Mouse (Mus musculus): ENCODE results near the gene Gabrb1. TPM values are rescaled to one million over a fixed set of nuclear protein-coding genes. Genes with fewer than 3 reads are reported as not detected.

The Gabrb1 gene
- polyA plus RNA-seq (2014; fragmentation: Nextera tagmentation; extraction: Ambion mirVana) = 0.09 and 0.34 TPM in 2 replicates

GRCm38 (mm10) chr5:71657482-71658114 is at the start of gene Gabrb1:
Gene Gabrb1, plus strand, starts transcription at chr5:71658113.
- peak within 1 kb of the TSS; percentile 55 for H3K4me3 ChIP-seq (ENCODE audit: low read length)
- 0 out of 2 replicates have a peak, but pooled peaks cover 5% of the 10 kb centered on the region for H3K4me1 ChIP-seq (ENCODE audit: control insufficient read depth, insufficient read depth, low read length)
- H3K36me3 ChIP-seq (ENCODE audit: control insufficient read depth, insufficient read depth, low read length) = no peaks in the 10 kb centered on the region
- peak; percentile 94 for ATAC-seq (ENCODE audit: low FRiP score, low TSS enrichment)
- peak within 1 kb of the TSS; percentile 44; the same call in 1 of the 2 replicates for H3K9ac ChIP-seq (ENCODE audit: low read depth, low read length)
- no peaks in the 10 kb centered on the region for H3K9me3 ChIP-seq (ENCODE audit: control insufficient read depth, low read length)
- peaks cover 16% of the 10 kb centered on the region for H3K27me3 ChIP-seq (ENCODE audit: control insufficient read depth, insufficient read depth, low read length)
- peak within 1 kb of the TSS; percentile 95 for H3K4me2 ChIP-seq (replicated peaks; ENCODE audit: low read depth, low read length)
- no peak within 1 kb of the TSS for H3K27ac ChIP-seq (ENCODE audit: low read depth, low read length)
- WGBS = under 1% methylated on average over 47 of the region's 49 CpGs

DNA sequence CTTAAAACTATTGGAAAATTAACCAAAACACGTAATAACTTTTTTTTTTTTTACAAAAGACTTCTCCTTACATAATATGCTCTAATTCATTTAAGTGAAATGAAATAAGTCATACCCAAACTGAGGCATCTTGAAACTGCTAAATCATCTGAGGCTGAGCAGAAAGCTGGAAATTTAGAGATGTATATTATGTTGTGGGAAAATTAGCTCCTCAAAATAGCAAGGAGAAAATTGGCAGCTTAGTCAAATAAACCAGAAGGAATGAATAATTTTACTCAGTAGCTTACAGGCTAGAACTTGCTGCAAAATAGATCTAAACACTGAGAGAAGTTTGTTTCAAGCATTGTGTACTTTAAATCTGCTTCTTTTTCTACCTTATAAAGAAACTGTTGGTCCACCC is 49.2 kb upstream of the Gabrb1 start:
- H3K4me3 ChIP-seq (ENCODE audit: low read length) = no peak overlapping the region
- no peaks in the 10 kb centered on the region for H3K9me3 ChIP-seq (ENCODE audit: control insufficient read depth, low read length)
- no peaks in the 10 kb centered on the region for H3K36me3 ChIP-seq (ENCODE audit: control insufficient read depth, insufficient read depth, low read length)
- no peaks in the 10 kb centered on the region for H3K27me3 ChIP-seq (ENCODE audit: control insufficient read depth, insufficient read depth, low read length)
- H3K27ac ChIP-seq (ENCODE audit: low read depth, low read length) = no peak overlapping the region
- ATAC-seq (ENCODE audit: low FRiP score, low TSS enrichment) = no peak
- H3K4me2 ChIP-seq (replicated peaks; ENCODE audit: low read depth, low read length) = no peak overlapping the region
- H3K4me1 ChIP-seq (ENCODE audit: control insufficient read depth, insufficient read depth, low read length) = no peaks in the 10 kb centered on the region
- 83% methylated on average over 1 of the region's 1 CpGs for WGBS
- H3K9ac ChIP-seq (ENCODE audit: low read depth, low read length) = no peak overlapping the region

- Histone ChIP-seq H3K27me3 (ENCODE audit: control insufficient read depth, insufficient read depth, low read length) (no peaks in the 10 kb centered on the region), H3K4me3 (ENCODE audit: low read length) (no peak overlapping the region), H3K4me1 (ENCODE audit: control insufficient read depth, insufficient read depth, low read length) (no peaks in the 10 kb centered on the region), H3K4me2 (replicated peaks; ENCODE audit: low read depth, low read length) (no peak overlapping the region), H3K27ac (ENCODE audit: low read depth, low read length) (no peak overlapping the region), H3K9ac (ENCODE audit: low read depth, low read length) (no peak overlapping the region), H3K36me3 (ENCODE audit: control insufficient read depth, insufficient read depth, low read length) (no peaks in the 10 kb centered on the region), H3K9me3 (ENCODE audit: control insufficient read depth, low read length) (no peaks in the 10 kb centered on the region)
- no peak for ATAC-seq (ENCODE audit: low FRiP score, low TSS enrichment)
- 95% methylated on average over 1 of the region's 1 CpGs for WGBS
Measured at GRCm38 (mm10) chr5:71614311-71614710, 43.6 kb upstream of the Gabrb1 start.

DNA sequence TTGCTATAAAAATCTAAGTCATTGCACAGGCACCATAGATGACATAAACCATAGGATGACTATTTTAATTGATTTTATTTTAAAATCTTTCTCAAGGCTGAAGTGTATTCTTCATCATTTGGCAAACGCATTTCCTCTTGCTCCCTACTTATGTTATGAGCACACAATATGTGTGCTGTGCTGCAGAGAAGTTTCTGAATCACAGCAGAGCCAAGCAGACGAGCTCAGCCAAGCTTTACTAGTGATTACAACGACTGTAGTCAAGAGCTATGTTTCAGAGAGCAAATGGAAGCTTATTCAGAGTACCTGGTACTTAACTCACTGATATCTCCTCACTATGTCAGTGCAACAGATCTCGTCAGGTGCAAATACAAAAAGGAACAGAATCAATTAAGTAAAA is 41.2 kb upstream of the Gabrb1 start:
- Histone ChIP-seq H3K36me3 (ENCODE audit: control insufficient read depth, insufficient read depth, low read length) (no peaks in the 10 kb centered on the region), H3K4me2 (replicated peaks; ENCODE audit: low read depth, low read length) (no peak overlapping the region), H3K4me3 (ENCODE audit: low read length) (no peak overlapping the region), H3K27me3 (ENCODE audit: control insufficient read depth, insufficient read depth, low read length) (no peaks in the 10 kb centered on the region), H3K9ac (ENCODE audit: low read depth, low read length) (no peak overlapping the region), H3K27ac (ENCODE audit: low read depth, low read length) (no peak overlapping the region), H3K4me1 (ENCODE audit: control insufficient read depth, insufficient read depth, low read length) (no peaks in the 10 kb centered on the region), H3K9me3 (ENCODE audit: control insufficient read depth, low read length) (no peaks in the 10 kb centered on the region)
- WGBS = 72% methylated on average over 4 of the region's 4 CpGs
- ATAC-seq (ENCODE audit: low FRiP score, low TSS enrichment) = no peak

- 82% methylated on average over 3 of the region's 3 CpGs for WGBS
- H3K36me3 ChIP-seq (ENCODE audit: control insufficient read depth, insufficient read depth, low read length) = no peaks in the 10 kb centered on the region
- no peak overlapping the region for H3K27ac ChIP-seq (ENCODE audit: low read depth, low read length)
- no peak overlapping the region for H3K4me2 ChIP-seq (replicated peaks; ENCODE audit: low read depth, low read length)
- H3K9me3 ChIP-seq (ENCODE audit: control insufficient read depth, low read length) = no peaks in the 10 kb centered on the region
- no peaks in the 10 kb centered on the region for H3K4me1 ChIP-seq (ENCODE audit: control insufficient read depth, insufficient read depth, low read length)
- no peak overlapping the region for H3K4me3 ChIP-seq (ENCODE audit: low read length)
- no peak overlapping the region for H3K9ac ChIP-seq (ENCODE audit: low read depth, low read length)
- no peaks in the 10 kb centered on the region for H3K27me3 ChIP-seq (ENCODE audit: control insufficient read depth, insufficient read depth, low read length)
- ATAC-seq (ENCODE audit: low FRiP score, low TSS enrichment) = no peak
Measured at GRCm38 (mm10) chr5:71627820-71628219, 30.1 kb upstream of the Gabrb1 start.

DNA sequence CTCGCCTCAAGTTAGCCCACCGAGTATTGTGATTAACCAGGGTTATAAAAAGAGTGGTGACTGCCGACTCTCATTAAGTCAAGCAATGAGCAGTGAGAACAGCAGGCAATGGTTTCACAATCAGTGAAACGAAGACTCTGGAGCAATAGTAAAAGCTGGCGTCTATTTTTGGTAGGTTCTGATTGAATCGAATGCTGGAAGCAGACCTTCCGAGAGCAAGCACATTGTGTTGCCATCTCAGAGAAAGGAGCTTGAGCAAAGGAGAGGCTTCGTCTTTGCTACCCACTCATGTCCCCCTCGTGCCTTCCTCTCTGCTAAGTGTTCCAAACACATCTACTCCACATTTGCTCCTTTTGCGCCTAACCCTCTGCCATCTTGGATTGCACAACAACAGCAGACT is 18.1 kb upstream of the Gabrb1 start:
- no peaks in the 10 kb centered on the region for H3K36me3 ChIP-seq (ENCODE audit: control insufficient read depth, insufficient read depth, low read length)
- no peak for ATAC-seq (ENCODE audit: low FRiP score, low TSS enrichment)
- H3K27me3 ChIP-seq (ENCODE audit: control insufficient read depth, insufficient read depth, low read length) = no peaks in the 10 kb centered on the region
- H3K4me3 ChIP-seq (ENCODE audit: low read length) = no peak overlapping the region
- H3K27ac ChIP-seq (ENCODE audit: low read depth, low read length) = no peak overlapping the region
- no peaks in the 10 kb centered on the region for H3K9me3 ChIP-seq (ENCODE audit: control insufficient read depth, low read length)
- no peak overlapping the region for H3K4me2 ChIP-seq (replicated peaks; ENCODE audit: low read depth, low read length)
- WGBS = 77% methylated on average over 10 of the region's 10 CpGs
- no peaks in the 10 kb centered on the region for H3K4me1 ChIP-seq (ENCODE audit: control insufficient read depth, insufficient read depth, low read length)
- H3K9ac ChIP-seq (ENCODE audit: low read depth, low read length) = no peak overlapping the region

DNA sequence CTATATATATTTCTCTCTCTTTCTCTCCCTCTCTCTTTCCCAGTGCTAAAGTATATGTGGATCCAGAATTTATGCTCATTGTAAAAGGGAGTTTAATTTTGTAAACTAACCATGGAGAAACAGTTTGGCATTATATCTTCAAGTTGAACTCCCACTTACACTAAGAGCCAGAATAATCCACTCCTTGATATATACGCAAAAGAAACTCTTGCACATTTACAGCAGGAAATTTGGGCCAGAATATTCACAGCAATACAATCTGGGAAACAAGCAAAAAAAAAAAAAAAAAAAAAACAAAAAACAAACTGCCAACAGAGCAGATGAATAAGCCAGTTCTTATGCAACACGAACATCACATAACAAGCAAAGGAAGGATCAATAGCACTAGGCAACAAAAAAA is 9.8 kb upstream of the Gabrb1 start:
- 91% methylated on average over 2 of the region's 2 CpGs for WGBS
- Histone ChIP-seq H3K9ac (ENCODE audit: low read depth, low read length) (no peak overlapping the region), H3K36me3 (ENCODE audit: control insufficient read depth, insufficient read depth, low read length) (no peaks in the 10 kb centered on the region), H3K4me1 (ENCODE audit: control insufficient read depth, insufficient read depth, low read length) (no peaks in the 10 kb centered on the region), H3K27ac (ENCODE audit: low read depth, low read length) (no peak overlapping the region), H3K4me3 (ENCODE audit: low read length) (no peak overlapping the region), H3K9me3 (ENCODE audit: control insufficient read depth, low read length) (no peaks in the 10 kb centered on the region), H3K4me2 (replicated peaks; ENCODE audit: low read depth, low read length) (no peak overlapping the region), H3K27me3 (ENCODE audit: control insufficient read depth, insufficient read depth, low read length) (no peaks in the 10 kb centered on the region)
- ATAC-seq (ENCODE audit: low FRiP score, low TSS enrichment) = no peak

GRCm38 (mm10) chr5:71654056-71654455 is 3.9 kb upstream of the Gabrb1 start:
- H3K36me3 ChIP-seq (ENCODE audit: control insufficient read depth, insufficient read depth, low read length) = no peaks in the 10 kb centered on the region
- no peak overlapping the region for H3K27ac ChIP-seq (ENCODE audit: low read depth, low read length)
- 87% methylated on average over 5 of the region's 5 CpGs for WGBS
- H3K4me2 ChIP-seq (replicated peaks; ENCODE audit: low read depth, low read length) = no peak overlapping the region
- H3K4me3 ChIP-seq (ENCODE audit: low read length) = no peak overlapping the region
- 0 out of 2 replicates have a peak, but pooled peaks cover 5% of the 10 kb centered on the region for H3K4me1 ChIP-seq (ENCODE audit: control insufficient read depth, insufficient read depth, low read length)
- no peak overlapping the region for H3K9ac ChIP-seq (ENCODE audit: low read depth, low read length)
- H3K27me3 ChIP-seq (ENCODE audit: control insufficient read depth, insufficient read depth, low read length) = peaks cover 16% of the 10 kb centered on the region
- H3K9me3 ChIP-seq (ENCODE audit: control insufficient read depth, low read length) = no peaks in the 10 kb centered on the region
- ATAC-seq (ENCODE audit: low FRiP score, low TSS enrichment) = no peak

GRCm38 (mm10) chr5:71656771-71657170 is 1.1 kb upstream of the Gabrb1 start:
- ATAC-seq (ENCODE audit: low FRiP score, low TSS enrichment) = 0 out of 2 replicates have a peak, but pooled peaks have one; percentile 8
- WGBS = 5% methylated on average over 10 of the region's 10 CpGs
- peak overlapping the region; percentile 55 for H3K4me3 ChIP-seq (ENCODE audit: low read length)

More at GRCm38 (mm10) chr5:71656771-71657170, 1.1 kb upstream of the Gabrb1 start:
- Histone ChIP-seq H3K9ac (ENCODE audit: low read depth, low read length) (no peak overlapping the region), H3K4me1 (ENCODE audit: control insufficient read depth, insufficient read depth, low read length) (0 out of 2 replicates have a peak, but pooled peaks cover 5% of the 10 kb centered on the region), H3K27me3 (ENCODE audit: control insufficient read depth, insufficient read depth, low read length) (peaks cover 16% of the 10 kb centered on the region), H3K27ac (ENCODE audit: low read depth, low read length) (no peak overlapping the region), H3K4me2 (replicated peaks; ENCODE audit: low read depth, low read length) (peak overlapping the region; percentile 95), H3K9me3 (ENCODE audit: control insufficient read depth, low read length) (no peaks in the 10 kb centered on the region), H3K36me3 (ENCODE audit: control insufficient read depth, insufficient read depth, low read length) (no peaks in the 10 kb centered on the region)
